Mouse (Mus musculus) heart, adult 11 months (tissue): ENCODE data around the gene Optn.

ENCODE experiments used
- DNase-seq: peaks from one replicate; pipeline ENCODE4 v3.0.0; 2022

Optn gene

DNA sequence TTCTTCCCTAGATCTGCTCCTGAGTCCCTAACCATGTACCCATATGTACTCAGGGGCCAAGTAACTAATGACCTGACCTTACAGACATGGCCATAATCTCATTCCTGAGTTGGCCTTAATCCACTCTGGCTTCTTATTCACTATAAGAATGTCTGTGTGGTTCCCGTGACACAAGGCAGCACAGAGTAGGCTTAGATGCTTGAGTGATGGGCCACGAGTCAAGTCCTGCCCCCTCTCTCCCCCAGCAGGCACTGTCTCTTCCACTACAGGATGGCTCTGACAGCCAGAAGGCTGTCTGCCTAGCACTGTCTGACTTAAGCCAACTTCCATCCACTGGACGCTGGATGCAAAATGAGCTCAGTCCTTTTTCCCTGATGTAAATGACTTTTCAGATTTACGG is 3.9 kb downstream of the Optn start:
- DNase-seq: peak; percentile 86

DNA sequence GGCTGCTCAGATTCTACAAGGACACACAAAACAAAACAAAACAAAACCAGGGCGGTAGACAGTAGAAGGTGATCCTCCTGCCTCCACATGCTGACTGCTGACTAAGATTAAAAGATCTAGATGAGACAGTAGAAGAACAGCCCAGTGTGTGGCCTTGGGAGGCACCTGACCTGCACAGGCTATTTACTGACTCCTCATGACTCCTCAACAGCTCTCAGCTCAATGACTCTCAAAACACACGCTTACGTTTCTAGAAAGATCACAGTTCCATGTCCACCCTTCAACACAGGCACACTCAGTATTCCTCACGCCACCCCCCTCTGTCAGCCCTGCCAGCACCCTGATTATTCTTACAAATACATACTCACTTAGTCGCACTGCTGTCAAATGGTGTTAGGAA is 5.4 kb downstream of the Optn start:
- peak; percentile 74 for DNase-seq

DNA sequence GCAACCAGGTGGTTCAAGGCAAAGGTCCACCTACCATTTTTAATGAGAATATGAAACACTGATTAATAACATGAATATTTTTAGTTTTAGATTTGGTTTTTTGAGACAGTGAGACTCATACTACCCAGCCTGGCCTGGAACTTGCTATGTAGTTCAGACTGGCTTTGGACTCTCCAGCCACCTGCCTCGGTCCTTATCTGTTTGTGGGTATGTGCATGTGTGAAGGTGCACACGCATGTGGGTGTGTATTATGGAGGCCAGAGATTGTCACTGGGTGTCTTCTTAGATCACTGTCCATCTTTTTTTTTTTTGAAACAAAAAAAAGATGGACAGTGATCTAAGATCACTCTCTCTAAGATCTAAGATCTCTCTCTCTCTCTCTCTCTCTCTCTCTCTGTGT is 13.3 kb downstream of the Optn start:
- no peak for DNase-seq

DNA sequence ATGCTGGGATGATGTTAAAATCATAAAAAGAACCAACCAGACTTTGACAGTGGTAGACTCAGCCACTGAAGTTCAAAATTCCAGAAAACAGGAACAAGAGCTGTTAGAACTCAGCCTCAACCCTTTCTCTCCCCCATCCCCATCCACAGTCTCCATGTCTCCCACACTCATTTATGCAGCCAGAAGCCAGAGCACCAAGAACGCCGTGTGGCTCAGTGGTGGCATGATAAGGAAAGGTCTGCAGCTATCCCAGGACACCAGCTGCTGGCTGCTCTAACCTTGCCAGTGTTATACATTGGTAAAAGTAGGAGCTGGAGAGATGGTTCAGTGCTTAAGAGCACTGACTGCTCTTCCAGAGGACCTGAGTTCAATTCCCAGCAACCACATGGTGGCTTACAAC is 16.8 kb downstream of the Optn start:
- DNase-seq: no peak

DNA sequence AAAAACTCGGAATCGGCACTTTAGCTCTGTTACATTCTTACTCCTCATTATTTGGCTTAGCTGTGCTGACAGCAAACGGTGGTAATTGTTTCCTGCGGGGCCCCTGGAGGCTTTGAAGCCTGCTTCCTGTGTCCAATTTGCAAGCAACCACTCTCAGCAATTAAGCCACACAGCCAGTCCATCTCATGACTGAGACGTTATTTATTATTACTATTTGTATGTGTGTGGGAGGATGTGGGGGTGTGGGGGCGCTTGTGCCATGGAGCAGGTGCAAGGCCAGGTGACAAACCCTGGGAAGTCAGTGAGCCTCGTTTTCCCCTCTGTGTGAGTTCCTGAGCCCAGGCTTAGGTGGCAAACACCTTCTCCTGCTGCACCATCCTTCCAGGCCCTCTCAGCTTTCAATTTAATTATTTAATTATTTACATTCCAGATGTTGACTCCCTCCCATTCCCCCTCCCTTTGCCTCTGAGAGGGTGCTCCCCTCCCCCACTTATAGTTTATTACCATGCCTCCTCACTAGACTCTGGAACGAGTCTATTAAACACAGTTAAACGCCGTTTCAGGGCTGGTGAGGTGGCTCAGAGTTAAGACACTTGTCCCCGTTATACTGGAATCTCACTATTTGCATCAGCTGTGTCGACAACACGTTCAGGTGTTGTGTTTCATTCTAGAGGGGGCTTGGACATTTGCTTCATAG is 18.4 kb downstream of the Optn start:
- DNase-seq: no peak

DNA sequence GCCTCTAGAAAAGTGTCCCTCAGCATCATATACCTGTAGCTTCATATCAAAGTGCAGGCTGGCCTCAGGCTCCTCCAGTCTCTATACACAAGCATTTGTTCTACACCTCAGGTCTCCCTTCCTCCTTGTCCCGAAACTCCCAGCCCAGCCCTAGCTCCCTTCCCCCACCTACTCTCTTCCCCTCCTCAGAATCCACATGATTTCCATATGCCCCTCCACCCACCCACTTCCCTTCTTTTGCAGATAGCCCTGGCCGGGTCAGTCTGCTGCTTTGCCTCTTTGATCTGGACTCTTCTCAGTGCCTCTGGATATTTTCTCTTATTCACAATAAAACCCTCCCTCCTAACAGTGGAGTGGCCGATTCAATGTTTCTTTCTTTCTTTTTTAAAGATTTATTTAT is 19.5 kb downstream of the Optn start:
- no peak for DNase-seq

DNA sequence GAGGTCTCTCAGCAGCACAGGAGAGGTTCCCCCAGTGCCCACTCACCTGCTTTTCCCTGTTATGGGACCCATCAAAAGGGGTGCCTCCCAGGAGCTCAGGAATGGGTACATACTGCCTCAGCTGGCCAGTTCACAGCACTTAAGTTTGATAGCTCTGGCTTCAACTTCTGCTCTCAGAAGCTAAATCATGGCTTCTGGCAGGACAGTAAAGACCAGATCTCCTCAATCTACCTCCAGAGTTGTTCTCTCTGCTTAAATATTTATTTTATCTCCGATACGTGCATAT is 20.4 kb downstream of the Optn start:
- DNase-seq: no peak

DNA sequence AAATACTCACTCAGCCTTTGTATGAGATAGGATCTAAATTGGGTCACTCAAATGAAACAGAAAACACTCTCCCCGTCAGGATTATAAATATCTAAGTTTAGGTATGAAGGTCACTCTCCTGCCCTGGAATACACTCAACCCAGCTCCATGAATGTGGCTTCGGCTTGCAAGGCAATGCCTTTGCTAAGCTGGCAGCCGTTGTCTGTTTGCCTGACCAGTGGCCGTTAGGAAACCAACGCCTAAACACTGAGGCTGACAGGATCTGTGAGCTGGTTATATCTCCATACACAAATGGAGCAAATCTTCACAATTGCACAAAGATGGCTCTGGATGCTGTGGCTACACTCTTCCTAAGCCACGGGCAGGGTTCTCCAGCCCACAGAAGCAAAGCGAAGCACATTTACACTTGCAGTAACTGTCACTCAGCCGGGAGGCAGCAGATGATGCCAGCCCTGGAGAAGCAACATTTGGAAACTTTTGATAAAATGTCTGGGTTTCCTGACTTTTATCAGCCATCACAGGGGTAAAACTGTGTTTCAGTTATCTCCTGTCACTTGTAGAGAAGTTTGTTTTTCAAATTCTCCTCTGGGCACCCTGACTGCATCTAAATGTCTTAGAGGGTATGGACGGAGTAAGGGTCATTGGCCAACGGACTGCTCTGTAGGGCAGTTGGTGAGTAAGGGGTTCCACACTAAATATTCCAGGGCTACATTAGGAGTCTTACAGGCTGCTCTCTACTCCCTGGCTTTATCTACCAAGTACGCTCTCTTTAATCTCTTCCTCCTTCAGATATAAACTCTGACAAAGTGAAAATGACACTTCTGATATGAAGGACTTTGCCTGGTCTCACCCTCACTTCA is 21.0 kb downstream of the Optn start:
- DNase-seq: no peak

DNA sequence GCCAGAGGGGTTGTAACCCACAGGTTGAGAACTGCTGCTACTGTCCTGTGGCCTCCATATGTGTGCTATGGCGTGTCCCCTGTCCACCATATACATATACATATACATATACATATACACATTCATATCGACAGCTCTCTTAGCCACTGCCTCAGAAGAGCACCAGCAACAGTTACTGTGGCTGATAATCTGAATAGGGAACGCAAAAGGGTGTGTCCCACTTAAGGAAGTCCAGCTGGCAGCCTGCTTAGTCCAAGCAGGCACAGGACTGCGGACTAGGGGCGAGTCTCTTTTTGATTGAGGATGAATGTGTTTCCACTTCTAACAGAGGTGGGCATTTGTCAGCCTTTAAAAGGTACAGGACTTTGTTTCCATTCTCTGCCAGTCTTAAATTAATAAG is 22.0 kb downstream of the Optn start:
- DNase-seq: peak; percentile 83

DNA sequence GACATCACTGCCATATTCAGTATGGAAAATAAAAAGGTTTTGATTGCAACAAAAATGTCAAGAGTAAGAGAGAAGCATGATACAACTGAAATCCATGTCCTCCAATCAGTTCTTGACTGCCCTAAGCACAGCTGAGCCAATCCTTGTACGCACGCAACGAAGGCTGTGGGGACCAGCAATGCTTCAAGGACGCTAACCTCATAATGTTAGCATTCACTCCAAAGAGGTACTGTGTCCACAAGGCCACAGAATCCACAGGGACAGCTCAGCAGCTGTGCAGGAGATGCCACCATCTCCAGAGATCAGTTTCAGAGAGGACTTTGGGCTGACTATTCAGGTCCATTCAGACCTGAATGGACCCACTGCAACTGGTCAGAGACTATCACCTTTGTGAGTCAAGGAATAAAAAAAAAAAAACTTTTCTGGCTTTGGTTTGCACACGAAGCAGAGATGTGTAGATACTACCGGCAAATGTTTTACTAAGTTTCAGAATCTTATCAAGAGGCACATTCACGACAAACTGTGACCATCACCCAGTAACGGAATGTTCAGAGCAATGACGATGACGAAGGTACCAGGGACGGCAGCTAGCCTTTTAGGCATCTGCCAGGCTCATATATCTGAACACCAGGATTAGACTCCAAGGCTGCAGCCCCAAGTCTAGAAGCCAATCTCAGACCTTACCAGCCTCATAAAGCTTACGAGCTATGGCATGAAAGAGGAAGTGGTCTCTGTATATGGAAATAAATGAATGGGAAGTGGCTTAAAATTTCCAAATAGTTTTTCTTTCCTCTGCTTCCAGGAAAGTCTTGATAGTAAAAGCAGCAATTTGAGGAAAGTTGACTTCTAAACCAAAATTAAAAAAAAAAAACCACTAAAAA is 23.3 kb downstream of the Optn start:
- peak; percentile 69 for DNase-seq

DNA sequence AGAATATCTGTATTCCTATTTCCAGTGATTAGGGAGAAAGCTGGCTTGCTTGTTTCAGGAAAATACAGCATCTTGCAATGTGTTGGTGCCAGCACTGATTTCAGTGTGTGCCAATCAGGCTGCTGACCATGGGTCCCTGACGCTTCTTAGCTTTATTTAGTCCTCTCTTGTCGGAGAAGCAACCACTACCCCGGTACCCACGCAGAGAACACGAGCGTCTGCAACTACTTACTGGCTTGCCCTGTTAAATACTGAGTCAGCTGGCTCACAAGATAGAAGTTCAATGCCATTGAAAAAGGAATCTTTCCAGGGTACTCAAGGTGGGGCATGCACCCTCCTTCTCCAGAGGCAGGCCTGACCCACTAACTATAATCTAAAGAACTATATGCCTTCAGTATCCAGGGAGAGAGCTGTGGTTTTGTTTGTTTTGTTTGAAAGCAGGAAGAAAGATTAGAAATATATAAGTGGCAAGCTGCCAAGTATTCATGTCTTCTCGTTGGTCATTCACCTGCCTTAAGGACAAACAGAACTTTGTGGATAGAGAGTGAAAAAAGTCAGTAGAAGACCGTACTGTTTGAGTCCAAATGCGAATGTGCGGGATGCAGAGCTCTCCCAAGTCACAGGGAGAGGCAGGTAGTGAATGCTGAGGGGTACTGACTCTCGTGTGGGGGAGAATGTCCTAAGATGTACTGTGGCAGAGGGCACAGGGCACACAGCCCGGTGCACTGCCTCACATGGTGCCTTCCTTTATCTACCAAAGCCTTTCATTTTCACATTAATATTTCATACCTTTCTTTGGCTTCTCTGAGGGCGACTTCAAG is 24.3 kb downstream of the Optn start:
- peak; percentile 72 for DNase-seq

DNA sequence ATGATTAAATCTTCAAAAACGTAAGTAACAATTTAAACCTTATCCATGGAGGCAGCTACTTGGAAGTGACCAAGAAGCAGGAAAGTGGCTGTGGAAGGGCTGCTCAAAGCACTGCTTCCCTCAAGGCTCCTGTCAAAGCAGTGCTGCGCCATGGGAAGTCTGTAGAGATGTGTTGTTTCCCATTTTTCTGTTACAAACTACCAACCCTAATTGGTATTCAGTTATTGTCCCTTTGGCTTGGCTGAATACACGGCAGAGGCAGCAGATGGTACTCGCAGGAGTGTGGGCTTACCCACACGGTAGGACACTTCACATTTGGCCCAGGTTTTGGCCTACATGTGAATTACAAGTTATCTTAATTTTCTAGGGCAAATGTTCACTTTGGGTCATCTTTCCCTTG is 25.5 kb downstream of the Optn start:
- DNase-seq: no peak

DNA sequence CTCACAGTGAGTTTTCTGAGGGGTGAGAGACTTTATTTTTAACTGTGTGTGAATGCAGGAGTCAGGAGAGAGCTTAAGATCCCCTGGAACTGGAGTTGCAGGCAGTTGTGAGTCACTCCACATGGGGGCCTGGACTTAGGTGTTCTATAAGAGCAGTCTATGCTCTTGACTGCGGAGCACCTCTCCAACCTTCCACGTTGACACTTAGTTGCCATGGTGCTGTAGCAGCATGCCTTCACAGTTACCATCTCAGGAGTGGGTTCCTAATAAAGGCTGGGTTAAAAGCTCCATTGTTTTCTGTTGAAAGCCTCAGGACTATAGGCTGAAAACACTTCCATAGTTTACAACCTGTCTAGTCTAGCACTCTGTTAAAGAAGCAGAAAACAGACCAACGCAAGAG is 26.5 kb downstream of the Optn start:
- DNase-seq: no peak

DNA sequence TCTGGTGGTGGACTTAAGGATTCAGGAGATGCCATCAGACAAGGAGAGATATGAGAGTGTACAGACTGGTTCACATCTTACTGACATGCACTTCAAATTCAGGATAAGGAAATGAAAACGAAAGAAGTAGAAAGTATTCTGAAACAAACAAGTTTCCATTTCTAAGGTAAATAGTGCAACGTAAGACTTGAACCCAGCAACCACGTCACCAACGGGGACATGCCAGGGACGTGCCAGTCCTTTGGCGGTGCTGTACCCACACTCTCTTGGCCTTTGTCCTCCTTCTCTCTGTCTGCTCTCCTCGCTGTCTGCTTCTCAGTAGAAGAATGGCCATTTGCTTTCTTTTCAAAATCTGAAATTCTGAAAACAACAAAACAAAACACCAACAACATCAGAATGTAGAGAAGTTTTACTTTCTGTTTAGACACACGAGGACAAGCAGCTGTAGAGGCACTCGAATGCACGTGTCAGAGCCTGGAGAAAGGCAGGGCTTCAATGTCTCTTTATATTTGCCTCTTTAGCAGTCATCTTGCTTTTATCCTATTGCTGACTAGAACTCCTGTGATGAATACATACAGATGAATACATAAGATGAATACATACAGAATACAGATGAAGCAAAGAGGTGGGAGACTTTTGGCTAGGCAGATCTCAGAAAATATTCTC is 27.3 kb downstream of the Optn start:
- no peak for DNase-seq

DNA sequence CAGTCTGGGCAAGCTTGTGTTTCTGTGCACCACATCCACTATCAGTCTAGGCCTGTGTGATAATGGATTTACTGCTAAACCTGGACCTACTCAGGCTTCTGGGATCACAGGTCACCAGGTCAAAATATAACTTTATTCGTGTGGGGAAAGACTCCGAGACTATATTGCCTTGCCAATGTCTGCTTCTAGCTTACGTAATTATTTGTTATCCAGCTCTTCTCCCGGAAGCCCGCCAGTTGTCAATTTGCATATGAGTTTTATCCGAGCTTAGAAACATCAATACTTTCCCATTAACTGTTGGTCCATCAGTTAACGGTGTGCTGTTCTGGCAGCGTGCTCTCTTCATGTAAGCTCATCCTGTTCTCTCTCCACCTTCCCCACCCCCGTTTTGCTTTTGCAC is 28.6 kb downstream of the Optn start:
- no peak for DNase-seq

DNA sequence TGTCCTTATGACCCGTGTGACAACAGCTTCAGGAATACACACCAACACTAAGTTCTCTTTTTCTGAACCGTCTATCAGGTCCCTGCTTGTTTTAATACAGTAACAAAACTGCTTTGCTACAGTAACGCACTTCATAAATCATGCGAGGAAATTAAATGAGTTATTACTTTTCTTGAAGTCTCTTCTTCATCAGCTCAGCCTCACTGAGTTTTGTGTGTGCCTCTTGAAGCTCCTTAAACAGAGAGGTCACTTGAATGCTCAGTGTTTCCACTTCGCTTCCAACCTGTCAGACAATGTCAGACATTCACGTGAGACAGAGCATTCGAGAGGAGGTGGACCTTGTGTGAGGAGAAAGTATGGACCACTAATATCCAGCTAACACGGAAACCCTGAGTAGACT is 29.1 kb downstream of the Optn start:
- no peak for DNase-seq

DNA sequence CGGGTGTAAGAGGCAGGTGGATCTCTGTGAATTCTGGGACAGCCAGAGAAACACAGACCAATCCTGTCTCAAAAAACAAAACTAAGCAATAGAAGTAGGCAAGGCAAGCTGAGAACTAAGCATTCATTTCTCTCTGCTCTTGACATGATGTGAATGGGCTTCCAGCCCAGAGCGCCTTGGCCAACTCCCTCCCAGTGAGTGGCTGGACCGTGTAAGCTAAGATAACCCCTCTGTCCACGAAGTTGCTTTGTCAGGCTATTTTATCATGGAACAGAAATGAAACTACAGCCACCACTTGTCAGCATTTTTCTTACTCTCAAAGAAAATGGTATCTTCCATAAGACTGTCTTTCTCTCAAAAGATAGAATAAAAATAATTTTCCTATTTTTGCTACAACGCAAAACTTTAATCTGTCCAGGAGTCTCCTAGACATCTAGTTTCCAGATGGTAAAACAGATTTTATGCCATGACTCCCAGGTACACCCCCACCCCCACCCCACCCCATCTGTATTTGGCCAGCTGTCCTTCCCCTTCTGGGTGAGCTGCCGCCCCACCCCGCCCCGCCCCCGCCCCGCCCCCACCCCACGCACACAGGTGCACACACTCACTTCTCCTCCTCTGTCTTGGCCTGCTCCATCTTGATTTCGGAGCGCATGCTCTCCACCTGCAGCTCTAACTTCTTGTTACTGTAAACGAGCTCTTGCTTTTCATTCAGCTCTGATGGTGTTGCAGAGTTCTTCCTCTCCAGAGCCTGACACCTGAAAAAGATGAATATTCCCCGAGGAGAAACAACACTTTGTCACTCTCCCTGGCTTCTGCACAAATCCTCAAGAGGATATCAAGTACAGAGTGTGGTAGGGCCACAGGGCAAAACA is 30.1 kb downstream of the Optn start:
- peak; percentile 88 for DNase-seq

DNA sequence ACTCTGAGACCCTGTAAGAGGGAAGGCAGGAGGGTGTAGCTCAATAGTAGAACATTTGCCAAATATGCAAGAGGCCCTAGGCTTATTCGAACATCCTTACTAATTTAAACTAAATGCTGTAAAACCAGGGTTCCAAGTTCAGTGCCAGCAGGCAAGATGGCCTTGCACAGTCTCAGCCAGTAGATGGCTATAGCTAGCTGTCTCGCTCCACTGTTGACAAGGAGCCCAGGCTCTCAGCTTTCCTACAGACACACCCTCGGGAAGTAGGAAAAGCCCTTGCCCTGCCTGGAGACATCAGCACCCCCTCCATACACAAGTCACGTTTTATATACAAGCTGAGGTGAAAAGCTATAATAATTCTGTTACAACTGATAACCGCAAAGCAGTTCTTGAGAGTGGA is 31.2 kb downstream of the Optn start:
- DNase-seq: peak; percentile 59

DNA sequence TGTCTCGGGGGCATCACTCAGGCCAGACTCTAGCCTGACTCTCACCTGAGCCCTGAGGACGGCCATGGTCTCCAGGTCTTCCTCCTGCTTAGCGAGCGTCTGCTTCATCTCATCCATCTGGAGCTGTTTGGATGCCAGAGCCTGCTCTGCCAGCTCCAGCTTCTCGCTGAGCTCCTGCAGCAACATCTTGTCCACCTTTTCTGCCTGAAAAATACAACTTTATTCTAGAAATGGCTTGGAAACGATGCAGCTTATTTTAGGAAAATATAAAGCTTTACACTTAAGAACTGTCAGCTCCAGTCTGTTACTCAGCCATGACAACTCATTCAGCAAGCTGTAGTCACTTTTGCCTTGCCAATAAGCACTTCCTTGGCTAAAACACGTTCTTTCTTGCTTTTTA is 32.6 kb downstream of the Optn start:
- peak; percentile 69 for DNase-seq

DNA sequence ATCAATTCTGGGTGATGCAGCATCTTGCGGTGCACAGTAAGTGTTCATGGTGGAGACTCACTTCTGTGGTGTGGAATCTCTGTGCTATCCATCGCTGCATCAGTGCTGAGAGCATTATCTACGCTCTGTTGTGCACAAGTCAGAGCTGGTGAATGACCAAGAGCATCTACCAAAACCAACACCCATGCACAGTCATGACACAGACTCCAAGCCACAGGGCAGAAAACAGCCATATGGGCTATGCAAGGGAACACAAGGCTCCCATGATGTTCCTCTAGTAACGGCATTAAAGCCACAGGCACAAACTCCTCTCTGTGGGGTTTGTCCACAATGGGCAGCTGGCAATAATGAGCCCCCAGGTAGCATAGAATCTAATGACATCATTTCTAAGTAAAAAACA is 34.0 kb downstream of the Optn start:
- DNase-seq: peak; percentile 86

DNA sequence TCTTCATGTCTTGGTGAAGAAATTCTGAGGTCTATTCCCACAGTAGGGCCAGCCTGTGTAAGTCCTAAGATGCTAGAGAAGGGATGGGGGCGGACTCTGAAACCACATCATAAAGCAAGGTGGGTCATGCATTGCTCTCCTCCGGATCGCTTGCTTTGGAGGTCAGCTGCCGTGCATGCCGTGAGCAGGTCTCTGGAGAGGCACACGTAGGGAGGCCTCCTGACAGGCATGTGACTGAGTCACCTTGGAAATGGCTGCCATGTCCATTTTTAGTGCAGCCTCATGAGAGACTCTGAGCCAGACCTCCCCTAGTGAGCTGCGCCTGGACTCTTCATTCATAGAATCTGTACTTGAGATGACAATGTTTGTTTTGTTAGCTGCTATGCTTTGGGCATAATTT is 35.8 kb downstream of the Optn start:
- DNase-seq: peak; percentile 96
